Mouse (Mus musculus): ENCODE results near the gene Eif2s1. TPM values are rescaled to one million over a fixed set of nuclear protein-coding genes. Genes with fewer than 3 reads are reported as not detected.

Eif2s1 gene
- polyA plus RNA-seq, 1 experiment from 2014 or later, result 234 TPM

DNA sequence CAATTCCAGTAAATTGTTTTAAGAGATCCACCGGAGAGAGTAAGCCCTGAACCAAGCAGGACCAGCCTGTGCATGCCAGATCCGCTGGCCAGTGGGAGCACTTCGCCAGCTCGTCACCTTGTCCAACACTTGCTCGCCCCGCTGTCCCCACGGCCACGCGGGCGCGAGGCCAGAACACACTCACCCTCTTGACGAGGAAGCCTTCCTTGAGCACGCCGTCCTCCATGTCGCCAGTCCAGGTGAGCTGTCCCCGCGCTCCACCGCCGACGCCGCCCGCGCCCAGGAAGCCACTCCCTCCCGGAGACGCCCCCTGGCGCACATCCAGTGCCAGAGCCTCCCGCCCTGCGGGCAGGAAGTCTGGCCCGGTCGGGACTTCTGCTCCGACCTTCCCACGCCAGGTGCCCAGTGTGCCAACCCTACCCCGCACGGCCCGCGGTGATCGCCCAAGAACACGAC is 45.1 kb downstream of the Eif2s1 start, which contains the start of gene Plek2:
Plek2 (minus strand) TSS at position 258 of the 456 bp plus-strand sequence.
- Histone ChIP-seq H3K27me3 (ENCODE audit: control insufficient read depth, insufficient read depth, low read length) (peaks cover 26% of the 10 kb centered on the region), H3K4me3 (ENCODE audit: low read depth, low read length) (peak within 1 kb of the TSS; percentile 39), H3K27ac (ENCODE audit: low read depth, low read length) (no peak within 1 kb of the TSS), H3K9ac (ENCODE audit: low read depth, low read length) (peak within 1 kb of the TSS; percentile 52), H3K4me1 (replicated peaks; ENCODE audit: control insufficient read depth, insufficient read depth, low read length) (peaks cover 11% of the 10 kb centered on the region), H3K4me2 (replicated peaks; ENCODE audit: low read depth, low read length) (peak within 1 kb of the TSS; percentile 72), H3K9me3 (ENCODE audit: control insufficient read depth, low read length) (no peaks in the 10 kb centered on the region), H3K36me3 (ENCODE audit: control insufficient read depth, insufficient read depth, low read length) (no peaks in the 10 kb centered on the region)
- 2% methylated on average over 38 of the region's 38 CpGs for WGBS
- DNase-seq (ENCODE audit: low spot score) (peak; percentile 66), ATAC-seq (ENCODE audit: low FRiP score) (peak; percentile 49; the same call in 1 of the 2 replicates)

DNA sequence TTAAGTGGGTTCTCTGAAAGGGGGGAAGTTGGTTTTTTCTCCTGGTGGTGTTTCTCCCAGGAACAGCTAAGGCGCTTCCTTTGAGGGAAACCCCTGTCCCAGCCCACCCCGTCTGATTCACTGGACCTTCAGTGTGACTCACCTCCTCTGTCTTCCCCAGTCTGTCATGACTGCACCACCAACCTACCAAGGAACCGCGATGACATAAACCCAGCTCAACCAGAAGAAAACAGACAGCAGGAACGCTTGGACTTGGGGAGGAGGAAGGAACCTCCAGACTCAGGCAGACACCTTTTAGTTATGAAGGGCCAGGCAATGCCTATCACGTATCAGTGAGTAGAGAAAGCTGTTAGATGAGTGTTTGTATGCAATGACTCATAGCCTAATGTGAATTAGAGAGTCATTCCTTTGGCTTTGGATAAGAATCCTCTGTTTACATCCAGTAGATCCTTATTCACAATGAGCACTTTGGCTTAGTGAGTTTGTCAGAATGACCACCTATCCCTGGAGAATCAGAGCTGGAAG is 46.5 kb downstream of the Eif2s1 start:
- ATAC-seq (ENCODE audit: low FRiP score) (no peak), DNase-seq (ENCODE audit: low spot score) (no peak)
- Histone ChIP-seq H3K9ac (ENCODE audit: low read depth, low read length) (no peak overlapping the region), H3K4me2 (replicated peaks; ENCODE audit: low read depth, low read length) (no peak overlapping the region), H3K9me3 (ENCODE audit: control insufficient read depth, low read length) (no peaks in the 10 kb centered on the region), H3K27me3 (ENCODE audit: control insufficient read depth, insufficient read depth, low read length) (peaks cover 34% of the 10 kb centered on the region), H3K4me3 (ENCODE audit: low read depth, low read length) (no peak overlapping the region), H3K36me3 (ENCODE audit: control insufficient read depth, insufficient read depth, low read length) (no peaks in the 10 kb centered on the region), H3K27ac (ENCODE audit: low read depth, low read length) (no peak overlapping the region), H3K4me1 (replicated peaks; ENCODE audit: control insufficient read depth, insufficient read depth, low read length) (peaks cover 11% of the 10 kb centered on the region)
- 83% methylated on average over 6 of the region's 6 CpGs for WGBS

DNA sequence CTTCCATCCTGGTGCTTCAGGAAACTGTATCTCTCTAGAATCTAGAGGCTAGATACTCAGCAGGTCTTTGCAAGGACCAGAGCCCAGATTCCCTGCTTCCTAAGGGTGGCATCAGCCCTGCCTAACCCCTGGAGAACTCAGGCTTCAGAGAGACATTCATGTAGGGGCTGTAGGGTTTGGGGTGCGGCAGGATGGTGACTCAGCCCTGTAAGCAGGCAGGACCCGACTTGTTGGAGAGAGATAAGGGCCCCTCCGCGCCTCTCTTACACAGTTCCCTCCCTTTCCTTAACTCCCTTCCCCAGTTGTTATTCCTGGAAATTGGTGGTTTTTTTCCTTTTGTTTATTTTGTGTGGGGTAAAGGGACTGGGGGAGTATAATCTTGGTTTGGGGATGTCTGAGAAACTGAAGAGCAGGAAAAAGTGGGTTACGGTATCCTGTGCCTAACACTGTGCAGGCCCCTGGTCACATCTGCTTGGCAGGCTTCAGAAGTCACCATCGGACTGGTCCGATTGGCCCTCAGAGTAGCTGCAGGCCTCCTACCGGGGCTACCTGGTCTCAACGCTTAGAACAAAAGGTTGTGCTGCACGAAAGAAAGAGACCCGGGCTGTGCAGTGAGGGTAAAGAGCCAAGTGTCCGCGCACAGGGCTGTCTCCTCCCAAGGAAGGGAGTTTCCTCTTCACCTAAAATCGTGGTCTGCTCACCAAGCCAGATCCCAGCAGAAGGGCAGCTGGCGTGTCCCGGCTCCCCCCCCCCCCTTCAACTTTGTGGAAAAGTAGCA is 49.3 kb downstream of the Eif2s1 start:
- H3K4me3 ChIP-seq (ENCODE audit: low read depth, low read length), result peak overlapping the region; percentile 31; the same call in 1 of the 2 replicates
- peak; percentile 39 for DNase-seq (ENCODE audit: low spot score)
- no peaks in the 10 kb centered on the region for H3K36me3 ChIP-seq (ENCODE audit: control insufficient read depth, insufficient read depth, low read length)
- peaks cover 11% of the 10 kb centered on the region for H3K4me1 ChIP-seq (replicated peaks; ENCODE audit: control insufficient read depth, insufficient read depth, low read length)
- peak overlapping the region; percentile 54 for H3K4me2 ChIP-seq (replicated peaks; ENCODE audit: low read depth, low read length)
- H3K27me3 ChIP-seq (ENCODE audit: control insufficient read depth, insufficient read depth, low read length), result peaks cover 36% of the 10 kb centered on the region
- ATAC-seq (ENCODE audit: low FRiP score), result no peak
- 11% methylated on average over 16 of the region's 16 CpGs for WGBS
- H3K9me3 ChIP-seq (ENCODE audit: control insufficient read depth, low read length), result no peaks in the 10 kb centered on the region
- H3K9ac ChIP-seq (ENCODE audit: low read depth, low read length), result no peak overlapping the region
- no peak overlapping the region for H3K27ac ChIP-seq (ENCODE audit: low read depth, low read length)

DNA sequence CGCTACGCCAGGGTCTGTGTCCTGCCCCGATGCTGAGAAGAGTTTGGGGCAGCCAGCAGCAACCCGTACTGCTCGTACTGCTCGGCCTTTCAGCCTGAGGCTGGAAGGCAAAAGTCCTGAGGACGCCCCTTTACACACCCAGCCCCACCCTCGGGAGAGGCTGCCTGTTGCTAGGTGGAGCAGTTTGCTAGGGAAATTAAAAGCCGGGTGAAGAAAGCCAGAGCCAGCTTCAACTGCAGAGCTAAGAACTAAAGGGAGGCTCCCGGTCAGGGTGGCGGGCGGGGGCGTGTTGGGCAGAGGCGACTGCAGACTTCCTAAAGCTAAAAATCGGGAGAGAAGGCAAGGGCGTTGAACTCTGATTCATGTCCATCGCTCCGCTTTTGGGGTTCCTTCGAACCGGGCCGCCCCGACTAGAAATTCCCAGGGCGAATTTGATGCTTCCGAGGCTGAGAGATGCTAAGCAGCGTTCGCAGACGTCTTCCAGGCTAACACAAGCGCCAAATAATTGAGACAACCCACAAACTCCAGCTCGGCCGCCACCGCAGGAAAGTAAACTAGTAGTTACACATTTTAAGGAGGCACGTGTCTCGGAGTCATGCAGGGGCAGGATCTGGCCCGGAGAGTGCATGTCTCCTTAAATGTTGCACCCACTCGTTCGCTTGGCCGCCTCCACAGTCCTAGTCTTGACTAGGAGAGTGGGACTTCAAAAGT is 50.2 kb downstream of the Eif2s1 start:
- Histone ChIP-seq H3K4me1 (replicated peaks; ENCODE audit: control insufficient read depth, insufficient read depth, low read length) (peaks cover 8% of the 10 kb centered on the region), H3K9me3 (ENCODE audit: control insufficient read depth, low read length) (no peaks in the 10 kb centered on the region), H3K4me3 (ENCODE audit: low read depth, low read length) (peak overlapping the region; percentile 31), H3K27ac (ENCODE audit: low read depth, low read length) (no peak overlapping the region), H3K27me3 (ENCODE audit: control insufficient read depth, insufficient read depth, low read length) (peaks cover 35% of the 10 kb centered on the region), H3K4me2 (replicated peaks; ENCODE audit: low read depth, low read length) (peak overlapping the region; percentile 54), H3K9ac (ENCODE audit: low read depth, low read length) (peak overlapping the region; percentile 31; the same call in 1 of the 2 replicates), H3K36me3 (ENCODE audit: control insufficient read depth, insufficient read depth, low read length) (no peaks in the 10 kb centered on the region)
- ATAC-seq (ENCODE audit: low FRiP score) (0 out of 2 replicates have a peak, but pooled peaks have one; percentile 27), DNase-seq (ENCODE audit: low spot score) (peak; percentile 62)
- under 1% methylated on average over 37 of the region's 37 CpGs for WGBS

DNA sequence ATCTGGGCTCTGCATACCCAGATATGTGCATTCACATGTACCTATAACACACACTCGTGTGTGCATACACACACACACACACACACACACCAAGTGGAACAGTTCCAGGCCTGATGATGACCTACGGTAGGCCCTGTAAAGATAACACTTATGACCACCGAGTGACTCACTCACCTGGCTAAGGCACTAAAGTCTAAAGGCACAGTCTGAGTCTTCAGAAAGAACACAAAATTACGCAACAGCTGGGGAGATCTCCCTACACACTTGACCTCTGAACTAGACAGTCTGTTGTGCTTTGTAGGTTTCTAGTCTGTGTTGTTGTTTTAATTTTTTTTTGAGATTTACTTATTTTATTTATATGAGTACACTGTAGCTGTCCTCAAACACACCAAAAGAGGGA is 52.8 kb downstream of the Eif2s1 start:
- Histone ChIP-seq H3K27me3 (ENCODE audit: control insufficient read depth, insufficient read depth, low read length) (peaks cover 26% of the 10 kb centered on the region), H3K4me3 (ENCODE audit: low read depth, low read length) (no peak overlapping the region), H3K27ac (ENCODE audit: low read depth, low read length) (no peak overlapping the region), H3K4me2 (replicated peaks; ENCODE audit: low read depth, low read length) (no peak overlapping the region), H3K9me3 (ENCODE audit: control insufficient read depth, low read length) (no peaks in the 10 kb centered on the region), H3K9ac (ENCODE audit: low read depth, low read length) (no peak overlapping the region), H3K4me1 (replicated peaks; ENCODE audit: control insufficient read depth, insufficient read depth, low read length) (peaks cover 6% of the 10 kb centered on the region), H3K36me3 (ENCODE audit: control insufficient read depth, insufficient read depth, low read length) (no peaks in the 10 kb centered on the region)
- WGBS, result 90% methylated on average over 4 of the region's 4 CpGs
- no peak for ATAC-seq (ENCODE audit: low FRiP score)
- no peak for DNase-seq (ENCODE audit: low spot score)

DNA sequence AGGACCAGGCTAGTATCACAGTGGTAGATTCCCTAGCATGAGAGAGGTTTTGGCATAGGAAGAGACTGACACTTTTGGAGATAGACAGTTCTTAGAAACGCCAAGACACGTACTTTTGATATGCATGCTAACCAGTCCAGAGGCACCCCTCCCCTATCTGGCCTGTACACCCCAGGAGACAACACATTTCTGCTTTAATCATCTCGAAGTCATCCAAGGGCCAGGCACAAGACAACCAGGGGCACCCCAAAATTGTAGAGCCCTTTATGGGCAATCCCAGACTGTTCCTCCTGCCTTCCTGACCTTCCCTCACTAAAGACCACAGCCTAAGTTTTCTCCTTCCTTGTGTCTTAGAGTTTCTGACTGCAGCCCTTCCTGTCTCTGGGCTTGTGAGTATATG is 53.9 kb downstream of the Eif2s1 start:
- Histone ChIP-seq H3K27me3 (ENCODE audit: control insufficient read depth, insufficient read depth, low read length) (peaks cover 21% of the 10 kb centered on the region), H3K4me1 (replicated peaks; ENCODE audit: control insufficient read depth, insufficient read depth, low read length) (peaks cover 6% of the 10 kb centered on the region), H3K27ac (ENCODE audit: low read depth, low read length) (no peak overlapping the region), H3K9ac (ENCODE audit: low read depth, low read length) (no peak overlapping the region), H3K36me3 (ENCODE audit: control insufficient read depth, insufficient read depth, low read length) (no peaks in the 10 kb centered on the region), H3K4me3 (ENCODE audit: low read depth, low read length) (no peak overlapping the region), H3K4me2 (replicated peaks; ENCODE audit: low read depth, low read length) (no peak overlapping the region), H3K9me3 (ENCODE audit: control insufficient read depth, low read length) (no peaks in the 10 kb centered on the region)
- WGBS, result 89% methylated on average over 3 of the region's 3 CpGs
- ATAC-seq (ENCODE audit: low FRiP score) (no peak), DNase-seq (ENCODE audit: low spot score) (no peak)

DNA sequence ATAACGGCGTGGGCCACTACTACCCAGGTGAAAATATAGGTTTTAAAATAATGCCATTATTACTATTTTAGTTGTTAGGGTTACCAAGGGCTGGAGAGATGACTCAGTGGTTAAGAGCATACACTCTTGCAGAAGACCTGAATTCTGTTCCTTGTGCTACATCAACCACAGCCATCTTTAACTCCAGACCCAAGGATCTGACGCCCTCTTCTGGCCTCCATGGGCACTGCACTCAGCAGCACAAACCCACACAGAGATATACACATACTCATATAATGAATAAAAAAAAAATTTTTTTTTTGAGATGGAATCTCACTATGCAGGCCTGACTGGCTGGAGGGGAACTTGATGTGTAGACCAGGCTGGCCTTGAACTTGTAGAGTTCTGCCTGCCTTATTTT is 54.7 kb downstream of the Eif2s1 start:
- no peak overlapping the region for H3K4me2 ChIP-seq (replicated peaks; ENCODE audit: low read depth, low read length)
- WGBS, result 69% methylated on average over 3 of the region's 3 CpGs
- peaks cover 2% of the 10 kb centered on the region; the same call in 1 of the 2 replicates for H3K4me1 ChIP-seq (replicated peaks; ENCODE audit: control insufficient read depth, insufficient read depth, low read length)
- DNase-seq (ENCODE audit: low spot score) (no peak), ATAC-seq (ENCODE audit: low FRiP score) (no peak)
- H3K27me3 ChIP-seq (ENCODE audit: control insufficient read depth, insufficient read depth, low read length), result peaks cover 14% of the 10 kb centered on the region
- H3K9me3 ChIP-seq (ENCODE audit: control insufficient read depth, low read length), result no peaks in the 10 kb centered on the region
- no peaks in the 10 kb centered on the region for H3K36me3 ChIP-seq (ENCODE audit: control insufficient read depth, insufficient read depth, low read length)
- no peak overlapping the region for H3K9ac ChIP-seq (ENCODE audit: low read depth, low read length)
- H3K27ac ChIP-seq (ENCODE audit: low read depth, low read length), result no peak overlapping the region
- H3K4me3 ChIP-seq (ENCODE audit: low read depth, low read length), result no peak overlapping the region

DNA sequence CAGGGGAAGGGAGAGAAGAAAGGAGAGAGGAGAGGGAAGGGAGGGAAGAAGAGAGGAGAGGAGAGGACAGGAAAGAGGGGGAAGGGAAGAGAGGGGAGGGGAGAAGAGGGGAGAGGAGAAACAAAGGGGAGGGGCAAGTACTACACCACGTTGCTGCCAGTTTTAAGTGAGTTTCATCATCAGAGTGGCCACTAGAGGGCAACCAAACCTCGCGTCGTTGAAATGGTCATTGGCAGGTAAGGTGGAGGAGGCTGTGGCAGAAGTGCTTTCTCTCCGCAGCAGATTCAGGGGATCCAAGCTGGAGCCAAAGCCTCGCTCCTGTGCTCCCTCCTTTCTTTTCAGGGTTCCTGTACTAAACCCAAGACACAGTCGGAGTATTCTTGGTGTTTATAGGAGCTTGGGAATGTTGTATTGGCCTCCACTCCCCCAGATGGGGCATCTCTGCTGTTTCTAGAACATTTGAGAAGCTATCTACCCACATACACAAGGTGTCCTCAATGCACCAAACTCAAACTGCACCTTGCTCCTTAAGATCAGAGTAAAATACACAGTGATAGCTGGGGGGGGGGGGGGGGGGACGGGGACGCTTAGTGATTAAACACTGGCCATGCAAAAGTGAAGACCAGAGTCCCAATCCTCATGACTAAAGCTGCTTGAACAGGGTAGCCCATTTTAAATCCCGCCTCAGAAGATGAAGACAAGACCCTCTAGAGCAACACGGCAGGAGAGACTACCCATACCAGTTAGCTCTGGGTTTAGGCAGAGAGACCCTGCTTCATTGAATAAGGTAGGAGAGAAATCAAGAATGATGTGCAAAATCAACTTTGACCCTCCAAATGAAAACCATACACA is 56.8 kb downstream of the Eif2s1 start:
- Histone ChIP-seq H3K36me3 (ENCODE audit: control insufficient read depth, insufficient read depth, low read length) (no peaks in the 10 kb centered on the region), H3K4me2 (replicated peaks; ENCODE audit: low read depth, low read length) (peak overlapping the region; percentile 27; the same call in 1 of the 2 replicates), H3K9ac (ENCODE audit: low read depth, low read length) (no peak overlapping the region), H3K4me3 (ENCODE audit: low read depth, low read length) (no peak overlapping the region), H3K9me3 (ENCODE audit: control insufficient read depth, low read length) (no peaks in the 10 kb centered on the region), H3K4me1 (replicated peaks; ENCODE audit: control insufficient read depth, insufficient read depth, low read length) (no peaks in the 10 kb centered on the region), H3K27me3 (ENCODE audit: control insufficient read depth, insufficient read depth, low read length) (peaks cover 3% of the 10 kb centered on the region; the same call in 1 of the 2 replicates), H3K27ac (ENCODE audit: low read depth, low read length) (no peak overlapping the region)
- DNase-seq (ENCODE audit: low spot score) (peak; percentile 91), ATAC-seq (ENCODE audit: low FRiP score) (peak; percentile 35; the same call in 1 of the 2 replicates)
- WGBS, result 18% methylated on average over 11 of the region's 11 CpGs
